Mouse (Mus musculus): ENCODE data around the gene Rell1. TPM values are rescaled to one million over a fixed set of nuclear protein-coding genes. Genes with fewer than 3 reads are reported as not detected.

Rell1 gene
- polyA plus RNA-seq, 1 experiment: 3.3 TPM

GRCm38 (mm10) chr5:63961726-63962125 lies 7.0 kb downstream of the Rell1 start:
- no peak for TF ChIP-seq GATA1 (IDR thresholded peaks at IDR 0.05; ENCODE audit: low read length)

GRCm38 (mm10) chr5:63960565-63960964 lies 8.1 kb downstream of the Rell1 start:
- no peak for TF ChIP-seq GATA1 (IDR thresholded peaks at IDR 0.05; ENCODE audit: low read length)

DNA sequence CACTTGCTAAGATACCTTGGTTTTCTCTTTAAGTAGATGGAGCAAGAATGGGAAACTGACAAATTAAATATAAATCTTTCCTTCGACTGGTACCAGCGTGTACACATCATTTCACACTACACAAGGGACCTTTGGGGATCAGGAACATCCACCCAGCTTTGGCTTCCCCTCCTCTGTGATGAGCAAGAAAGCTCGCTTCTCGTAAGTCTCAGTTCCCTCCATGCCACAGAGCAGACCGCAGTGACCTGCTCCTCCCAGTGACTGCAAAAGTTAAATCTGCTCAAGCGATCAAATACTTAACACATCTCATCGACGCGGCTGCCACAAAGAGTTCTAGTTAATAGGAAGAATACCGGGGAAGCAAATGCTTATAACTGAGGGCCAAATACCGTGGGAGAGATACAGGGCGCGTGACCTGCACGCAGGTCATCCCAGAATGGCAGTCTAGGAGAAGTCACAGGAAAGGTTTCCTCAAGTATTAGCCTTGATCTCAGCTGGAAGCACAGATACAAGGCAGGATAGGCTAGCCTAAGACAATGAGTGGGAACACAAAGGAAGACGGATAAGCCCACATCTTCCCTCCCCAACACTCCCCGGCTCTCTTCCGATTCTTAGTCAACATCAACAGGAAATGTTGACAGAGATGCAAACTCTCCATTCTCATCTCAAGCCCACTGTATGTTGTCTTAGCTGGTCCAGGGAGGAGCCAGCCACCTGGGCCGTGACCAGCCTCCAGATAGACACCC lies 9.6 kb downstream of the Rell1 start:
- TF ChIP-seq GATA1 (IDR thresholded peaks at IDR 0.05; ENCODE audit: low read length): no peak

GRCm38 (mm10) chr5:63957607-63958006 lies 11.1 kb downstream of the Rell1 start:
- TF ChIP-seq GATA1 (IDR thresholded peaks at IDR 0.05; ENCODE audit: low read length): no peak

DNA sequence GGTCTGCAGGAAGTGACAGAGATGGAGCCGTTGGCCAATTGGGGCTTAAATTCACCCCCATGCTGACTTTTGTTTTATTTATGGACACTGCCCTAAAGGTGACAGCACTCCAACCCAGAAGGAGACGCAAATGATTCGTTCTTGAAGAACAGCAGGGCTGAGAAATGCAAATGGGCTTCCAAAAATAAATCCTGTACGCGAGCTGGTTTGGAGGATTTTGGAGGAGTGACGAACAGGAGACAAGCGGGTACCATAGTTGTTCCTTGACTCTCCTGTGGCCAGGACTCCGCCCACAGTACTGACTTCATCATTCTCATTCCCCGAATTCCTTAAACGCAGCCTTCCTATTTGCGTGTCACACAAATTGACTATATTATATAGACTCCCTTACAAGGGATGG lies 12.3 kb downstream of the Rell1 start:
- no peak for TF ChIP-seq GATA1 (IDR thresholded peaks at IDR 0.05; ENCODE audit: low read length)

GRCm38 (mm10) chr5:63953401-63954032 lies 15.2 kb downstream of the Rell1 start:
- no peak for TF ChIP-seq GATA1 (IDR thresholded peaks at IDR 0.05; ENCODE audit: low read length)

DNA sequence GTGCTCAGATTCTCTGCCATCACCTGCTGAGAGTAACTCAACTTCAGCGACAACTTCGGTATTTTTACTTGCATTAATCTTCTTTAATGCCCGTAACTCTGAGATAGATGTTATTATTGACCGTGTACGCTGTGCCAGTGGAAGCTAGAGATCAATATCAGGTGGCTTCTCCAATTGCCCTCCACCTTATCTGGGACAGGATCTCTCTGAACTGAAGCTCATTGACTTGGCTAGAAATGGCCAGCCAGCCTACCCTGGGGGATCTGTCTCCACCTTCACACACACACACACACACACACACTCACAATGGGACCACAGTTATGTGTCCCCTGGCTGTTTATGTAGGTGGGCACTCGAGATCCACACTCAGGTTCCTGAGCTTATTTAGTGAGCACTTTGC lies 16.7 kb downstream of the Rell1 start:
- no peak for TF ChIP-seq GATA1 (IDR thresholded peaks at IDR 0.05; ENCODE audit: low read length)

GRCm38 (mm10) chr5:63951421-63951911 lies 17.2 kb downstream of the Rell1 start:
- TF ChIP-seq GATA1 (IDR thresholded peaks at IDR 0.05; ENCODE audit: low read length): no peak

- TF ChIP-seq GATA1 (IDR thresholded peaks at IDR 0.05; ENCODE audit: low read length): no peak
Observed at GRCm38 (mm10) chr5:63949195-63949594, 19.5 kb downstream of the Rell1 start.

DNA sequence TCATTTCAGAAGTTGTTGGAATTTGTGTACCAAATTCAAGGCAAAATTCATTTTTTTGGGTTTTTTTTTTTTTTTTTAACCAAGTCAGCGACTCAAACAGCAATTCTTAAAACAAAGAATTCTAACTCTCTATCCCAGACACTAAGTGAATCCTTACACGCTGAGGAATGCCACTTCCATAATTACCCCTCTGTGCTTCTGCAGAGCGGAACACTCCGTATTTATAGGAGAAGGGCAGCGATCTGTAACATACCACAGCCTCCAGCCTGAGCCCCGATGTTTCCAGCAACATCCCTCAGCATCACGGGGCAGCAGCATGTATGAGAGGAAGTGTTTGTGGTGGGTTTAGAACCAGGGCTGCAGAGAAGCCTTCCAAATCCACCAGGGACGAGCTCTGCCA lies 21.2 kb downstream of the Rell1 start:
- no peak for TF ChIP-seq GATA1 (IDR thresholded peaks at IDR 0.05; ENCODE audit: low read length)

- TF ChIP-seq GATA1 (IDR thresholded peaks at IDR 0.05; ENCODE audit: low read length): no peak
Observed at GRCm38 (mm10) chr5:63943291-63943690, 25.4 kb downstream of the Rell1 start.

- no peak for TF ChIP-seq GATA1 (IDR thresholded peaks at IDR 0.05; ENCODE audit: low read length)
Observed at GRCm38 (mm10) chr5:63941891-63942290, 26.8 kb downstream of the Rell1 start.

- TF ChIP-seq GATA1 (IDR thresholded peaks at IDR 0.05; ENCODE audit: low read length): no peak
Observed at GRCm38 (mm10) chr5:63938575-63938974, 30.1 kb downstream of the Rell1 start.

GRCm38 (mm10) chr5:63936740-63937139 lies 32.0 kb downstream of the Rell1 start:
- no peak for TF ChIP-seq GATA1 (IDR thresholded peaks at IDR 0.05; ENCODE audit: low read length)

DNA sequence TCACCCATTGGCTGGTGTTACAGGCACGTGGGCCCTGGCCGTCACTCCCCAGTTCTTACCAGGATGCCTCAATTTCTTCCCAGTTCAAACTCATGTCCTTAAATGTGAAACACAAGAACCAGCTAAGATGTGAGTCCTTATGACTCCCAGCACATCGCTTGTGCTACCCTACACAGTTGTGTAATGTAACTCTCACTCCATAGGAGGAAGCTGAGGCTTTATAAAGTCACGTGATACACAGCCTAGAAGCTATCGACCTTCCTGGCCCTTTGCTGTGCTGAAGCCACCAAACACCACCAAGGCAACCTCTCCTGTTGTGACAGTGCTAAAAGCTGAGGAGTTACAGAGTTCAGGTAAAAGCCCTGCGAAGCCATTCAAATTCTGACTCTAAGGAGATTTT lies 33.1 kb downstream of the Rell1 start:
- no peak for TF ChIP-seq GATA1 (IDR thresholded peaks at IDR 0.05; ENCODE audit: low read length)

GRCm38 (mm10) chr5:63932829-63933228 lies 35.9 kb downstream of the Rell1 start:
- no peak for TF ChIP-seq GATA1 (IDR thresholded peaks at IDR 0.05; ENCODE audit: low read length)

- no peak for TF ChIP-seq GATA1 (IDR thresholded peaks at IDR 0.05; ENCODE audit: low read length)
Observed at GRCm38 (mm10) chr5:63930824-63931358, 37.8 kb downstream of the Rell1 start.
